Mouse (Mus musculus): ENCODE measurements around the gene Tmx1. TPM values are rescaled to one million over a fixed set of nuclear protein-coding genes. Genes with fewer than 3 reads are reported as not detected.

The Tmx1 gene
- total RNA-seq, 2 experiments from 2014 or later = 45.5 to 72.9 TPM

DNA sequence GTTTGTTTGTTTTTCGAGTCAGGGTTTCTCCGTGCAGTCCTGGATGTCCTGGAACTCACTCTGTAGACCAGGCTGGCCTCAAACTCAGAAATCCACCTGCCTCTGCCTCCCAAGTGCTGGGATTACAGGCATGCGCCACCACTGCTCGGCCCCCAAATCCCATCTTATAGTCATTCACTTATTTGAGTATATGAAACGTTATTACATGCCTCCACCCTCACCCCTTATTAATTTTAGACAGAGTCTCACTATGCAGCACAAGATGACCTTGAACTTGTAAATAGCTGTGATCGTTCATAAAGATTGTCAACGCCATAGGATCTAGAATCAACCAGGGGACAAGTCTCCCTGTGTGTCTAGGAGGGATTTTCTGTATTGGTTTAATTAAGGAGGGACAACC is 33.1 kb downstream of the Tmx1 start:
- no peak for ATAC-seq (ENCODE audit: poor library complexity, severe bottlenecking)

GRCm38 (mm10) chr12:70486716-70487480 is 34.0 kb downstream of the Tmx1 start:
- no peak for ATAC-seq (ENCODE audit: poor library complexity, severe bottlenecking)

- ATAC-seq (ENCODE audit: poor library complexity, severe bottlenecking) = no peak
Measured at GRCm38 (mm10) chr12:70492441-70492840, 39.5 kb downstream of the Tmx1 start.

DNA sequence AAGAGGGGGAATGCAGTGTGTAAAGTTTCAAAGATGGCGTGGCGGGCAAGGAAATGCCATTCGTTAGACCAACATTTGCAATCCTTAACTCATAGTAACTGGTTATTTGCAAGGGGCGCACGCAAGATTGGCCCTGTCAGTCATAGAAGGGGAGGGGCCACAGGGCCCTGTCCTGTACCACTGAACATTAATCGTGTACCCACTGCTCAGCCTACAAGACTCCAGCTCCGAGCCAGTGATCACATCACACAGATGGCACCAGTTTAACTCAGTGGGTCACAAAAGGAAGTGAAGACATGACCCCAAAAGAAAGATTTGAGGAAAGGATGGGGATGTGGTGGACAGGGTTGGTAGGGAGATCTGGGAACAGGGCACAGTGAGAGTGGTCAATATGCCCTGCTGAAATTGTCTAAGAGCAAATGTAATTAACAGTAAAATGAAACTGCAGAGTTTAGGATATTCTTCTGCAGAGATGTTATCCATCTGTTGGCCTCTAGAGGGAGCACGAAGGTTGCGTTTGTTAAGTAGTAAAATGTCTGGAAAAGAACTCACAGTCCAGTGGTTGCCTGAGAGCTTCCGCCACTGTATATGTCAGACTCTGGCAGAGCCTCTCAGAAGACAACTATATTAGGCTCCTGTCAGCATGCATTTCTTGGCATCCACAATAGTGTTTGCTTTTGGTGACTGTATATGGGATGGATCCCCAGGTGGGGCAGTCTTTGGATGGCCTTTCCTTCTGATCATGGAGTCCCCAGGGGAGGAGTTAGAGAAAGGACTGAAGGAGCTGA is 41.8 kb downstream of the Tmx1 start:
- ATAC-seq (ENCODE audit: poor library complexity, severe bottlenecking) = peak; percentile 80

GRCm38 (mm10) chr12:70495282-70495922 is 42.5 kb downstream of the Tmx1 start:
- no peak for ATAC-seq (ENCODE audit: poor library complexity, severe bottlenecking)

DNA sequence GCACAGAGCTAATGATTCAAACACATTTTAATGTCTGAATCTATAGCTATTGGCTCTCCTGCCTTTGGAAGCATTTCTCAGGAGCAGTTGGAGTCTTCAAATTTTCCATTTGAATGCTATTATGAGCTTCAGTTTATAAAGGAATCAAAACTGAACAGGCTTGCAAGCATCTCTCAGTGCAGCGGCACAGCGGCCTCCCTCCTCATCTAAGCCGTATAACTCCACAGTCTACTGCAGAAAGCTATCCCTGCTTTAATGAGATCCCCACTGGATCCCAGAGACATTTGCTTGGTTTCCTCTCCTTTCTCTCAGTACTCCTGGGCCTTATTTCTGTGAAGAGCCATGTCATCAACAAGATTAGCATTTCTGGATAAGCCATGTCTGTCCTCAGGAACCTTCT is 45.2 kb downstream of the Tmx1 start:
- no peak for ATAC-seq (ENCODE audit: poor library complexity, severe bottlenecking)

GRCm38 (mm10) chr12:70505971-70506370 is 53.1 kb downstream of the Tmx1 start:
- ATAC-seq (ENCODE audit: poor library complexity, severe bottlenecking) = no peak

- ATAC-seq (ENCODE audit: poor library complexity, severe bottlenecking) = no peak
Measured at GRCm38 (mm10) chr12:70512023-70512422, 59.1 kb downstream of the Tmx1 start.

GRCm38 (mm10) chr12:70512431-70512830 is 59.5 kb downstream of the Tmx1 start:
- ATAC-seq (ENCODE audit: poor library complexity, severe bottlenecking) = no peak

Other genes with a start within 250 kb of the Tmx1 start
- 185 and 188 TPM in 2 replicates for gene Pygl, start 221.6 kb upstream of the Tmx1 start, total RNA-seq (2015)
- 329 and 344 TPM in 2 replicates for gene Pygl, start 221.6 kb upstream of the Tmx1 start, total RNA-seq (2017)
- gene Trim9, start 105.5 kb upstream of the Tmx1 start, total RNA-seq (2015) = 0.11 TPM in 1 of 2 replicates, not detected in the other
- gene Trim9, start 105.5 kb upstream of the Tmx1 start, total RNA-seq (2017) = 0.11 TPM in 1 of 2 replicates, not detected in the other